Mouse (Mus musculus): ENCODE results near the gene Cemip2.

The Cemip2 gene

GRCm38 (mm10) chr19:21778147-21778917, at the start of gene Cemip2:
Gene Cemip2, plus strand, starts transcription at chr19:21778342.
- peak; percentile 89 for DNase-seq (ENCODE audit: low spot score)

GRCm38 (mm10) chr19:21728342-21728741, 49.8 kb upstream of the Cemip2 start:
- DNase-seq (ENCODE audit: low spot score): no peak

DNA sequence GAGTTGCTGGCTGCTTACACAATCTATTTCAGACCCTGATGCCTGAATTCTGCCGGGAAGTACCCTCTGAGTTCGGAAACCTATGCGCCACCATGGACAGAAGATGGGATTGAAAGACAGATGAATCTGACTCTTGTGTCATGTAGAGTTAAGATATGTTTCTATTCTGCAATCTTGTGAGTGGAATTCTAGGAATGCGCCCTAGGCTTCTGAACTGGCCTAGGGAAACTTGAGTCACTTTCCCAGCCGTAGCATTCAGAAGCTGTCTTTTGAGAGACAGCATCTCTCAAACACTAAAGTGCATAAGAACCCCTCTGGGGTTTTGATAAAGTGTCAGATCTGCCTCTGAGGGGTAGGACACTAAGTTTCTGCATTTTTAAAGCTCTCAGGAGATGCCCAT, 46.3 kb upstream of the Cemip2 start:
- no peak for DNase-seq (ENCODE audit: low spot score)

- DNase-seq (ENCODE audit: low spot score): no peak
Measured at GRCm38 (mm10) chr19:21733176-21733575, 45.0 kb upstream of the Cemip2 start.

GRCm38 (mm10) chr19:21734112-21734511, 44.0 kb upstream of the Cemip2 start:
- no peak for DNase-seq (ENCODE audit: low spot score)

DNA sequence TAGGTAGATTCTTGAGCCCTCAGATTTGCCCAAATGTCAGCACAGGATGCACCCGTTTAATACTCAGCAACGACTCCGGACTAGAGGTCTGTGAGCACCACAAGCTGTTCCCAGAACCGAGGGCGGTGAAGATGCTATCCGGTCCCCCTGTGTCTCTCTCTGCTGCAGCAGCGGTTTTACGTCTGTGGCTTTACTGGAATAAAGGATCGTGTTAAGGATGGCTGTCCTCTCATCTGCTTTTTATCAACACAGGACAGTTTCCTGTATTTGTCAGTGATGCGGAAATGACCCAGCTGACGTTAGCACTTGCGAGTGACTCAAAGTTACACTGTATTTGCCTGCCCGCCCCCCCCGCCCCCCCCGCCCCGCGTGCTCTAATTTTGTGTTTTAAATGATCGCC, 40.7 kb upstream of the Cemip2 start:
- no peak for DNase-seq (ENCODE audit: low spot score)

DNA sequence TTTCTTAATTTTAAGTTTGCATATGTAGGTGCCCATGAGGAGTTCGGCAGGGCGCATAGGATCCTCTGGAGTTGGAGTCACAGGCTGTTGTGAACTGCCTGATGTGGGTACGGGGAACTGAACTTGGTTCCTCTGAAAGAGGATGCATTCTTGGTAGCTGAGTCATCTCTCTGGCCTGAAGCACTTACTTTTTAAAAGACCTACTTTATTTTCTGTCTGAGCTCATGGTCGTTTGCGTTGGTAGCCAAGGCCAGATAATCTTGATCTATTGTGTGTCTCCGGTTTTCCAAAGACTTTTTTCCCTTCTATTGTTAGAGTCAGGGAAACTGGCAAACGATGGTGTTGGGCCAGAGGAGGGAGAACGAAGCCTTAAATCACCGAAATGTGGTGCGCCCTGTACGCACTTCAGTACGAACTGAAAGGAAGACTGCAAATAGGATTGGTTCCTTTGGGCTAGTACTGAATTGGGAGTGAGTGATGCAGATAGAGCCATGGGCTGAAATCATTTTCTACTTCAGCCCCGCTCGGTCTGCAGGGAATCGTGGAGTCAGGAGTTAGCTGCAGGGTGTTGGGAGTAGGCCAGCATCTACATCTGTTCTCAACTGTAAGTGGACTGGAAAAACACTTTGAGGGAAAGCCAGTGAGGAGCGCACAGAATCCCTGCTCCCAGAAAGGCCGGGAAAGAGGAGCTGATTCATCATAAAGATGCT, 40.1 kb upstream of the Cemip2 start:
- peak; percentile 29 for DNase-seq (ENCODE audit: low spot score)

DNA sequence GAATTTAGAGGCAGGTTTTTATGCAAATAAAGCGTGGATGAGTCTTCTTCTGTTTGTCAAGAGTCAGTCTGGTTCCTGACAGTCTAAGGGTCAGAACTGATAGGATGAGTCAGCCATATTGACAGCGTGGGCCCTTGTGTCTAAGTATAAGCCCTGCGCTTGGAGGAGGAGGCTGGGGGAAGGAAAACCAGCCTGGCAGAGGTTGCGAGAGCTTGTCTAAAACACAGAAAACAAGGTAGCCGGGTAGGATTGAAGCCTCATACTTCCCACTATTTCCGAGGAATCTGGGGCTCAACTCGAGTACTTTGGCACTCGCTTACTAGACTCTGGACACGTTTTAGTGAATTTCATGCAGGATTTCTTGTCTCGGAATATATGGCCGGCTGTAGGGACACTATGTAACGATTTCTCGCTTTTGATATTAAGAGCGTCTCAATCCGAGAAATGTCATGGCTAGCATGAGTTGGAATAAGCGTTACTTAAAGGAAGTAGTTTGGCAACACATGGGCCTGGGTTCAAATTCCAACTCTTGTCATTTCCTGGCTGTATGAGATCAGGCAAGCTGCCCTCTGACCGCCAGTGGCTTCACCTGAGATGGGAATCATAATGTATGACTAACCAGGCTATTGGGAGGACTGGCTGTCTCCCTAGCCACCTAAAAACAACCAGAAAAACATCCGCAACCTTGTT, 39.4 kb upstream of the Cemip2 start:
- no peak for DNase-seq (ENCODE audit: low spot score)

GRCm38 (mm10) chr19:21742138-21742537, 36.0 kb upstream of the Cemip2 start:
- DNase-seq (ENCODE audit: low spot score): peak; percentile 37

DNA sequence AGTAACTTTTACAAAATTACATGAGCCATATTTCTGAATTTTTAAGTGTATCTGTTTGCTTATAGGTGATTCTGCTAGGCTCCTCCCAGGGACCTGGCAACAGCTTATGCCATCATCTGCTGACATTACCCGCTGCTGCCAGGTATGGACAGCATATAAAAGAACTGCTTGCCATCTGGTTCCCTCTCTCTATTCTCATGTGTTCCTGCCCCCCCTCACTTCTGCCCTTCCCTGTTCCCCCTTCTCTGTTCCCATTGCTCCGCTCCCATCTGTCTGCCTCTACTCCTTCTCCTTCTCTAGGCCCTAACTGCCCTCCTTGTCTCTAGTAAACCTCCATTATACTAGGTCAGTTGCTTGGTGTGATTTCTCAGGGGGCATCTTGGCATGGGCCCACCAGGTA, 32.6 kb upstream of the Cemip2 start:
- DNase-seq (ENCODE audit: low spot score): no peak

- DNase-seq (ENCODE audit: low spot score): peak; percentile 45
Measured at GRCm38 (mm10) chr19:21747356-21747755, 30.8 kb upstream of the Cemip2 start.

- no peak for DNase-seq (ENCODE audit: low spot score)
Measured at GRCm38 (mm10) chr19:21750154-21750553, 28.0 kb upstream of the Cemip2 start.

- no peak for DNase-seq (ENCODE audit: low spot score)
Measured at GRCm38 (mm10) chr19:21761676-21762075, 16.5 kb upstream of the Cemip2 start.

- DNase-seq (ENCODE audit: low spot score): no peak
Measured at GRCm38 (mm10) chr19:21764013-21764412, 14.1 kb upstream of the Cemip2 start.

DNA sequence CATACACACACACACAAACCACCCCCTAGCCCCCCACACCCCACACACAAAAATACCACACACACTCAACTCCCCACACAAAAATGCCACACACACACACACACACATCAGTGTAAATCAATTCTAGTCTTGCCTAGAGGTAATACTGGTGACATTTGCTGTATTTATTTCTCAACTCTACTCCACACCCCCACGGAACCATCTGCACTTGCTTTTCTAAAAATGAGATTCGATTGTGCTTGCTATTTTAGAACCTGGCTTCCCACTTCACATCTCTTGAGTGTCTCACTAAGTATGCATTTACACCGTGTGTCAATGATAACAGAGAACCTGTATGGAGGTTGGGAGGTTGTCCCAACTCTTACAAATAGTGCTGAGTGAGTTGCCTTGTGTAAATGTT, 13.4 kb upstream of the Cemip2 start:
- peak; percentile 63 for DNase-seq (ENCODE audit: low spot score)

DNA sequence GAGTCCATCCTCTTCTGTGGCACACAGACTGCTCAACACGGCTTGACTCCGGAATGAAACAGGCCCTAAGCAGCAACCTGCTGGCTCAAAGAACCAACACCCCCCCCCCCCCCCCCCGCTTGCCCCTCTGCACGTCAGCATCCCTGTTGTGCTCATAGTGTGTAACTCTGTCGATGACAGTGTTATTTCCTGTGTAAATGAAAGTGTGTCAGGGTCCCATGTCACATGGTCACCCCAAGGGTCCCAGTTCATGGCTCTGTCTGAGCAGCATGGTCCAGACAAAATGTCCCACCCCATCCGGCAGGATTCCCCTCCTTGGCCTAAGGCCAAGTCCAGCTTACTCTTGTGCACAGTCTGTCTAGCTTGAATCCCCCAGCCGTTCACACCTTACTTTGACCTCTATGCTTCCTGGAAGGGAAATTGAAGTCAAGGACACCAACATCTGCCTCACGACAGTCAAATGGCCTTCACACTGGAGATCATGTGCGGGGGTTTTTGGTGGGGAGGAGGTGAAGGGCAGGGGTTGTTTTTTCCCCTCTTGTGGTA, 10.6 kb upstream of the Cemip2 start:
- DNase-seq (ENCODE audit: low spot score): no peak

GRCm38 (mm10) chr19:21769796-21770195, 8.3 kb upstream of the Cemip2 start:
- DNase-seq (ENCODE audit: low spot score): no peak

GRCm38 (mm10) chr19:21771586-21771985, 6.6 kb upstream of the Cemip2 start:
- DNase-seq (ENCODE audit: low spot score): no peak

- DNase-seq (ENCODE audit: low spot score): no peak
Measured at GRCm38 (mm10) chr19:21773621-21774020, 4.5 kb upstream of the Cemip2 start.

GRCm38 (mm10) chr19:21775629-21776028, 2.5 kb upstream of the Cemip2 start:
- DNase-seq (ENCODE audit: low spot score): no peak

DNA sequence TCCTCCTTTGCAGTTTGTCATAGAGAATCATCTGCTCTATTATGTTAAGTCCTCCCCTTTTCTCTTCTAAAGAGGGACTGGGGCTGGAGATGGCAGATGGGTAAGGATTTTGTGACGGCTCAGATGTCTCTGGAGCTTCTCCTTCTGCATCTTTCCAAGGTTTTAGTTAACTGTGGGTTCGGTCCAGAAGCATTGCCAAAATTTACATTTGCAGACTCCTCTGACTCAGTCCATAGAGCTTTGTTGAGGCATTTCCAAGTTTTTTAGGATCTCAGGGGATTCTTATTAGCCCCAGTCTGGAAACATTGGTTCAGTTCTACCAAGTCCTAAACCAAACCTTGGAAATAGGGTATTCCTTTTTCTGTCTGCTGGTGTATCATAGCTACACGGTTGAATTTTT, 1.5 kb upstream of the Cemip2 start:
- no peak for DNase-seq (ENCODE audit: low spot score)

- no peak for DNase-seq (ENCODE audit: low spot score)
Measured at GRCm38 (mm10) chr19:21777171-21777731, 891 bp upstream of the Cemip2 start.

Data from left cerebral cortex, adult 11 months (tissue).